Mouse (Mus musculus): ENCODE measurements around the gene Tbcd.

Tbcd gene

GRCm38 (mm10) chr11:121536528-121536927 is 84.8 kb downstream of the Tbcd start:
- no peak for DNase-seq (ENCODE audit: low read depth, low spot score)

- DNase-seq (ENCODE audit: low read depth, low spot score), result no peak
These were observed 90.7 kb downstream of the Tbcd start for GRCm38 (mm10) chr11:121542471-121542870.

GRCm38 (mm10) chr11:121543287-121543856 is 91.6 kb downstream of the Tbcd start:
- no peak for DNase-seq (ENCODE audit: low read depth, low spot score)

GRCm38 (mm10) chr11:121543922-121544321 is 92.2 kb downstream of the Tbcd start:
- no peak for DNase-seq (ENCODE audit: low read depth, low spot score)

- DNase-seq (ENCODE audit: low read depth, low spot score), result no peak
These were observed 93.1 kb downstream of the Tbcd start for GRCm38 (mm10) chr11:121544755-121545397.

- no peak for DNase-seq (ENCODE audit: low read depth, low spot score)
These were observed 93.8 kb downstream of the Tbcd start for GRCm38 (mm10) chr11:121545398-121546034.

- DNase-seq (ENCODE audit: low read depth, low spot score), result no peak
These were observed 95.5 kb downstream of the Tbcd start for GRCm38 (mm10) chr11:121547234-121547633.

GRCm38 (mm10) chr11:121547925-121548324 is 96.2 kb downstream of the Tbcd start:
- DNase-seq (ENCODE audit: low read depth, low spot score), result no peak

- no peak for DNase-seq (ENCODE audit: low read depth, low spot score)
These were observed 97.5 kb downstream of the Tbcd start for GRCm38 (mm10) chr11:121548996-121549842.

GRCm38 (mm10) chr11:121549843-121550647 is 98.3 kb downstream of the Tbcd start:
- DNase-seq (ENCODE audit: low read depth, low spot score), result no peak

- DNase-seq (ENCODE audit: low read depth, low spot score), result peak; percentile 27
These were observed 99.6 kb downstream of the Tbcd start for GRCm38 (mm10) chr11:121551206-121551799.

GRCm38 (mm10) chr11:121552167-121552566 is 100.4 kb downstream of the Tbcd start:
- no peak for DNase-seq (ENCODE audit: low read depth, low spot score)

GRCm38 (mm10) chr11:121552846-121553457 is 101.2 kb downstream of the Tbcd start:
- no peak for DNase-seq (ENCODE audit: low read depth, low spot score)

- no peak for DNase-seq (ENCODE audit: low read depth, low spot score)
These were observed 101.7 kb downstream of the Tbcd start for GRCm38 (mm10) chr11:121553458-121553857.

GRCm38 (mm10) chr11:121556727-121557126 is 105.0 kb downstream of the Tbcd start:
- DNase-seq (ENCODE audit: low read depth, low spot score), result no peak

- DNase-seq (ENCODE audit: low read depth, low spot score), result no peak
These were observed 106.2 kb downstream of the Tbcd start for GRCm38 (mm10) chr11:121557946-121558345.

- no peak for DNase-seq (ENCODE audit: low read depth, low spot score)
These were observed 106.8 kb downstream of the Tbcd start for GRCm38 (mm10) chr11:121558522-121558921.

- peak; percentile 80 for DNase-seq (ENCODE audit: low read depth, low spot score)
These were observed 108.0 kb downstream of the Tbcd start for GRCm38 (mm10) chr11:121559527-121560293.

- peak; percentile 37 for DNase-seq (ENCODE audit: low read depth, low spot score)
These were observed 108.5 kb downstream of the Tbcd start for GRCm38 (mm10) chr11:121560294-121560663.

- no peak for DNase-seq (ENCODE audit: low read depth, low spot score)
These were observed 111.6 kb downstream of the Tbcd start for GRCm38 (mm10) chr11:121563312-121563711.
